Mouse (Mus musculus) forebrain, embryonic 12.5 days (tissue): ENCODE measurements around the gene Olfr66. TPM values are rescaled to one million over a fixed set of nuclear protein-coding genes. Genes with fewer than 3 reads are reported as not detected.

Experiments
- ATAC-seq: fragments of 200-750 bp; cut with Nextera tagmentation; 2 replicates; pipeline ENCODE4 v1.8.0; 2017; ENCODE audit warnings: moderate TSS enrichment; ENCODE audit not compliant: low FRiP score
- H3K27ac ChIP-seq: fragments of 300-500 bp; sonication (generic); 2 replicates; pipeline ENCODE4 v1.5.1; 2016; ENCODE audit warnings: mild to moderate bottlenecking
- H3K27me3 ChIP-seq: fragments of 300-500 bp; sonication (generic); 2 replicates; pipeline ENCODE4 v1.6.1; 2016; ENCODE audit warnings: mild to moderate bottlenecking
- H3K36me3 ChIP-seq: fragments of 300-500 bp; sonication (generic); replicated peaks from 2 replicates; pipeline ENCODE4 v1.6.1; 2016; ENCODE audit warnings: mild to moderate bottlenecking
- H3K4me1 ChIP-seq: fragments of 300-500 bp; sonication (generic); 2 replicates; pipeline ENCODE4 v1.6.1; 2016
- H3K4me2 ChIP-seq: fragments of 300-500 bp; sonication (generic); 2 replicates; pipeline ENCODE4 v1.6.1; 2016; ENCODE audit warnings: mild to moderate bottlenecking, moderate library complexity
- H3K4me3 ChIP-seq: fragments of 300-500 bp; sonication (generic); replicated peaks from 2 replicates; pipeline ENCODE4 v1.5.1; 2016; ENCODE audit warnings: mild to moderate bottlenecking
- H3K9ac ChIP-seq: fragments of 300-500 bp; sonication (generic); 2 replicates; pipeline ENCODE4 v1.6.1; 2016; ENCODE audit warnings: mild to moderate bottlenecking
- H3K9me3 ChIP-seq: fragments of 300-500 bp; sonication (generic); 2 replicates; pipeline ENCODE4 v1.6.1; 2016
- WGBS: fragments of 180-500 bp; shearing (Covaris S2); methylation state at CpG from one replicate; pipeline ENCODE4 v1.1.7; 2016; 5-methylcytosine and 5-hydroxymethylcytosine counted together
- polyA plus RNA-seq: library from polyadenylated mRNA; unstranded; fragments of >200 nt; fragmentation: Nextera tagmentation; extraction: Ambion mirVana; gene quantifications from 2 replicates; pipeline ENCODE4 v1.2.1, GENCODE M21; 2016

Gene Olfr66
- polyA plus RNA-seq, 1 experiment from 2014 or later: not detected

- ATAC-seq: no peak
- Histone ChIP-seq H3K4me1 (no peaks in the 10 kb centered on the region), H3K36me3 (no peaks in the 10 kb centered on the region), H3K9ac (no peak overlapping the region), H3K27me3 (no peaks in the 10 kb centered on the region), H3K4me2 (no peak overlapping the region), H3K9me3 (no peaks in the 10 kb centered on the region), H3K27ac (no peak overlapping the region), H3K4me3 (no peak overlapping the region)
- 79% methylated on average over 3 of the region's 3 CpGs for WGBS
Measured at GRCm38 (mm10) chr7:103861531-103861930, 24.5 kb downstream of the Olfr66 start.

GRCm38 (mm10) chr7:103860855-103861254 lies 25.2 kb downstream of the Olfr66 start:
- Histone ChIP-seq H3K4me2 (no peak overlapping the region), H3K4me3 (no peak overlapping the region), H3K9me3 (no peaks in the 10 kb centered on the region), H3K4me1 (no peaks in the 10 kb centered on the region), H3K27me3 (no peaks in the 10 kb centered on the region), H3K36me3 (no peaks in the 10 kb centered on the region), H3K27ac (no peak overlapping the region), H3K9ac (no peak overlapping the region)
- WGBS: 48% methylated on average over 1 of the region's 1 CpGs
- ATAC-seq: no peak

- Histone ChIP-seq H3K36me3 (no peaks in the 10 kb centered on the region), H3K4me1 (no peaks in the 10 kb centered on the region), H3K9ac (no peak overlapping the region), H3K27ac (no peak overlapping the region), H3K4me2 (no peak overlapping the region), H3K4me3 (no peak overlapping the region), H3K9me3 (no peaks in the 10 kb centered on the region), H3K27me3 (no peaks in the 10 kb centered on the region)
- ATAC-seq: peak; percentile 36; the same call in 1 of the 2 replicates
- WGBS: 85% methylated on average over 2 of the region's 2 CpGs
Measured at GRCm38 (mm10) chr7:103859076-103859475, 27.0 kb downstream of the Olfr66 start.

GRCm38 (mm10) chr7:103854669-103855068 lies 31.4 kb downstream of the Olfr66 start:
- Histone ChIP-seq H3K36me3 (no peaks in the 10 kb centered on the region), H3K9me3 (no peaks in the 10 kb centered on the region), H3K4me3 (no peak overlapping the region), H3K27me3 (no peaks in the 10 kb centered on the region), H3K9ac (no peak overlapping the region), H3K27ac (no peak overlapping the region), H3K4me2 (no peak overlapping the region), H3K4me1 (no peaks in the 10 kb centered on the region)
- WGBS: 65% methylated on average over 1 of the region's 1 CpGs
- no peak for ATAC-seq

GRCm38 (mm10) chr7:103853090-103853489 lies 33.0 kb downstream of the Olfr66 start, which contains the start of gene Hbb-y:
Gene Hbb-y, minus strand, starts transcription at chr7:103853216.
- no peak within 1 kb of the TSS for H3K4me2 ChIP-seq
- no peaks in the 10 kb centered on the region for H3K27me3 ChIP-seq
- H3K4me3 ChIP-seq: no peak within 1 kb of the TSS
- H3K9me3 ChIP-seq: no peaks in the 10 kb centered on the region
- H3K27ac ChIP-seq: no peak within 1 kb of the TSS
- ATAC-seq: 0 out of 2 replicates have a peak, but pooled peaks have one; percentile 36
- no peaks in the 10 kb centered on the region for H3K36me3 ChIP-seq
- H3K4me1 ChIP-seq: no peaks in the 10 kb centered on the region
- H3K9ac ChIP-seq: no peak within 1 kb of the TSS
- 76% methylated on average over 2 of the region's 2 CpGs for WGBS

GRCm38 (mm10) chr7:103844525-103845325 lies 41.3 kb downstream of the Olfr66 start:
- Histone ChIP-seq H3K27ac (no peak overlapping the region), H3K9ac (no peak overlapping the region), H3K4me3 (no peak overlapping the region), H3K36me3 (no peaks in the 10 kb centered on the region), H3K4me1 (no peaks in the 10 kb centered on the region), H3K9me3 (no peaks in the 10 kb centered on the region), H3K27me3 (no peaks in the 10 kb centered on the region), H3K4me2 (no peak overlapping the region)
- WGBS: 67% methylated on average over 1 of the region's 2 CpGs
- no peak for ATAC-seq

GRCm38 (mm10) chr7:103843034-103843433 lies 43.0 kb downstream of the Olfr66 start, which contains the start of gene Hbb-bh1:
Gene Hbb-bh1, minus strand, starts transcription at chr7:103843164.
- no peaks in the 10 kb centered on the region for H3K4me1 ChIP-seq
- no peak within 1 kb of the TSS for H3K9ac ChIP-seq
- WGBS: 92% methylated on average over 2 of the region's 2 CpGs
- H3K4me3 ChIP-seq: no peak within 1 kb of the TSS
- H3K27ac ChIP-seq: no peak within 1 kb of the TSS
- H3K36me3 ChIP-seq: no peaks in the 10 kb centered on the region
- ATAC-seq: no peak
- no peak within 1 kb of the TSS for H3K4me2 ChIP-seq
- H3K9me3 ChIP-seq: no peaks in the 10 kb centered on the region
- no peaks in the 10 kb centered on the region for H3K27me3 ChIP-seq

- no peaks in the 10 kb centered on the region for H3K9me3 ChIP-seq
- no peak for ATAC-seq
- H3K4me1 ChIP-seq: no peaks in the 10 kb centered on the region
- no peak within 1 kb of the TSS for H3K4me3 ChIP-seq
- 75% methylated on average over 3 of the region's 3 CpGs for WGBS
- no peaks in the 10 kb centered on the region for H3K27me3 ChIP-seq
- H3K4me2 ChIP-seq: no peak within 1 kb of the TSS
- H3K27ac ChIP-seq: no peak within 1 kb of the TSS
- H3K36me3 ChIP-seq: no peaks in the 10 kb centered on the region
- H3K9ac ChIP-seq: no peak within 1 kb of the TSS
Measured at GRCm38 (mm10) chr7:103840268-103840667, 45.8 kb downstream of the Olfr66 start, which contains the start of gene Hbb-bh2. Gene Hbb-bh2, minus strand, starts transcription at chr7:103840520.

Other genes starting within 250 kb of the Olfr66 start
- gene Olfr622, start 243.6 kb downstream of the Olfr66 start, polyA plus RNA-seq: not detected in 2 replicates
- not detected in 2 replicates for gene Olfr623, start 222.6 kb downstream of the Olfr66 start, polyA plus RNA-seq
- gene Olfr624, start 215.1 kb downstream of the Olfr66 start, polyA plus RNA-seq: 0.04 TPM in 2 replicates
- gene Olfr625-ps1, start 203.5 kb downstream of the Olfr66 start, polyA plus RNA-seq: not detected in 2 replicates
- not detected in 2 replicates for gene Olfr243, start 171.6 kb downstream of the Olfr66 start, polyA plus RNA-seq
- gene Olfr628, start 155.9 kb downstream of the Olfr66 start, polyA plus RNA-seq: not detected in 2 replicates
- gene Olfr629, start 141.3 kb downstream of the Olfr66 start, polyA plus RNA-seq: not detected in 2 replicates
- not detected in 2 replicates for gene Olfr630, start 128.9 kb downstream of the Olfr66 start, polyA plus RNA-seq
- not detected in 2 replicates for gene Olfr69, start 114.7 kb downstream of the Olfr66 start, polyA plus RNA-seq
- gene Olfr68, start 106.6 kb downstream of the Olfr66 start, polyA plus RNA-seq: not detected in 2 replicates
- not detected in 2 replicates for gene Olfr67, start 94.4 kb downstream of the Olfr66 start, polyA plus RNA-seq
- gene Hbb-bt, start 72.3 kb downstream of the Olfr66 start, polyA plus RNA-seq: 599 and 788 TPM in 2 replicates
- gene Hbb-bs, start 58.2 kb downstream of the Olfr66 start, polyA plus RNA-seq: 465 and 620 TPM in 2 replicates
- gene Hbb-bh2, start 45.7 kb downstream of the Olfr66 start, polyA plus RNA-seq: 0.50 TPM in 1 of 2 replicates, not detected in the other
- 427 and 624 TPM in 2 replicates for gene Hbb-bh1, start 43.1 kb downstream of the Olfr66 start, polyA plus RNA-seq
- gene Hbb-y, start 33.0 kb downstream of the Olfr66 start, polyA plus RNA-seq: 6,398 and 8,559 TPM in 2 replicates
- not detected in 2 replicates for gene Olfr64, start 8.2 kb upstream of the Olfr66 start, polyA plus RNA-seq
- gene Olfr65, start 17.2 kb upstream of the Olfr66 start, polyA plus RNA-seq: not detected in 2 replicates
- not detected in 2 replicates for gene Olfr631, start 42.6 kb upstream of the Olfr66 start, polyA plus RNA-seq
- not detected in 2 replicates for gene Olfr632, start 48.1 kb upstream of the Olfr66 start, polyA plus RNA-seq
- not detected in 2 replicates for gene Olfr633, start 58.2 kb upstream of the Olfr66 start, polyA plus RNA-seq
- not detected in 2 replicates for gene Olfr635, start 84.9 kb upstream of the Olfr66 start, polyA plus RNA-seq
- not detected in 2 replicates for gene Olfr638, start 112.5 kb upstream of the Olfr66 start, polyA plus RNA-seq
- gene Olfr639, start 131.1 kb upstream of the Olfr66 start, polyA plus RNA-seq: 0.04 TPM in 1 of 2 replicates, not detected in the other
- not detected in 2 replicates for gene Olfr640, start 139.3 kb upstream of the Olfr66 start, polyA plus RNA-seq
- gene Olfr641, start 149.2 kb upstream of the Olfr66 start, polyA plus RNA-seq: not detected in 2 replicates
- not detected in 2 replicates for gene Olfr642, start 166.4 kb upstream of the Olfr66 start, polyA plus RNA-seq
- gene 4930516K23Rik, start 175.2 kb upstream of the Olfr66 start, polyA plus RNA-seq: not detected in 2 replicates
- gene Olfr644, start 185.6 kb upstream of the Olfr66 start, polyA plus RNA-seq: not detected in 2 replicates
- gene Olfr645, start 199.2 kb upstream of the Olfr66 start, polyA plus RNA-seq: not detected in 2 replicates
- gene Olfr646, start 218.6 kb upstream of the Olfr66 start, polyA plus RNA-seq: not detected in 2 replicates
- not detected in 2 replicates for gene Ubqln5, start 243.6 kb upstream of the Olfr66 start, polyA plus RNA-seq